Mouse (Mus musculus) heart, adult 9 months (tissue): ENCODE data around the gene Nomo1.

Experiments
- DNase-seq, 2 experiments: peaks; one replicate each; pipeline ENCODE4 v3.0.0; 2022; ENCODE audit warnings: low spot score in 2 of 2

Nomo1 gene

GRCm38 (mm10) chr7:46033109-46033869, at the start of gene Nomo1:
Nomo1 (plus strand) TSS chr7:46033698.
- DNase-seq, result peak; percentile 93 to 95

GRCm38 (mm10) chr7:45986893-45987292, 46.6 kb upstream of the Nomo1 start:
- DNase-seq, result no peak

GRCm38 (mm10) chr7:45988344-45988743, 45.2 kb upstream of the Nomo1 start:
- DNase-seq, result no peak

- DNase-seq, result no peak
These were observed 41.0 kb upstream of the Nomo1 start for GRCm38 (mm10) chr7:45992470-45992869.

- DNase-seq, result no peak
These were observed 32.9 kb upstream of the Nomo1 start for GRCm38 (mm10) chr7:46000577-46000976.

- DNase-seq, result no peak
These were observed 30.8 kb upstream of the Nomo1 start for GRCm38 (mm10) chr7:46002748-46003147.

- peak; percentile 19 to 31 for DNase-seq
These were observed 23.9 kb upstream of the Nomo1 start for GRCm38 (mm10) chr7:46009578-46009977.

- DNase-seq, result no peak
These were observed 21.4 kb upstream of the Nomo1 start for GRCm38 (mm10) chr7:46012121-46012520.

GRCm38 (mm10) chr7:46013266-46014010, 20.1 kb upstream of the Nomo1 start:
- DNase-seq, result peak in 1 of 2 experiments; percentile 8

- no peak for DNase-seq
These were observed 13.9 kb upstream of the Nomo1 start for GRCm38 (mm10) chr7:46019594-46019993.

- DNase-seq, result no peak
These were observed 11.5 kb upstream of the Nomo1 start for GRCm38 (mm10) chr7:46021951-46022350.

GRCm38 (mm10) chr7:46025436-46025835, 8.1 kb upstream of the Nomo1 start:
- no peak for DNase-seq

GRCm38 (mm10) chr7:46028681-46029080, 4.8 kb upstream of the Nomo1 start:
- no peak for DNase-seq

- DNase-seq, result no peak
These were observed 4.0 kb upstream of the Nomo1 start for GRCm38 (mm10) chr7:46029299-46030144.

GRCm38 (mm10) chr7:46030145-46030488, 3.4 kb upstream of the Nomo1 start, which contains the start of gene Abcc6:
Abcc6 (minus strand) TSS chr7:46030302.
- no peak for DNase-seq

- DNase-seq, result no peak
These were observed 2.4 kb upstream of the Nomo1 start for GRCm38 (mm10) chr7:46031075-46031474.

- no peak for DNase-seq
These were observed 406 bp downstream of the Nomo1 start for GRCm38 (mm10) chr7:46033870-46034337.

GRCm38 (mm10) chr7:46034991-46035390, 1.5 kb downstream of the Nomo1 start:
- DNase-seq, result no peak

GRCm38 (mm10) chr7:46035468-46035867, 2.0 kb downstream of the Nomo1 start:
- DNase-seq, result no peak

- no peak for DNase-seq
These were observed 3.9 kb downstream of the Nomo1 start for GRCm38 (mm10) chr7:46037433-46037832.

GRCm38 (mm10) chr7:46039873-46040272, 6.4 kb downstream of the Nomo1 start:
- DNase-seq, result no peak

- no peak for DNase-seq
These were observed 10.6 kb downstream of the Nomo1 start for GRCm38 (mm10) chr7:46044106-46044505.
